Mouse (Mus musculus): ENCODE data around the gene H2al1f. TPM values are rescaled to one million over a fixed set of nuclear protein-coding genes. Genes with fewer than 3 reads are reported as not detected.

Gene H2al1f
- polyA plus RNA-seq, 1 experiment from 2014 or later = not detected

GRCm38 (mm10) chrX:11361261-11361660 lies 46.3 kb downstream of the H2al1f start:
- Histone ChIP-seq H3K4me3 (ENCODE audit: low read length) (no peak overlapping the region), H3K36me3 (ENCODE audit: control insufficient read depth, insufficient read depth, low read length) (no peaks in the 10 kb centered on the region), H3K9me3 (ENCODE audit: control insufficient read depth, low read length) (no peaks in the 10 kb centered on the region), H3K27ac (ENCODE audit: low read length) (no peak overlapping the region), H3K27me3 (replicated peaks; ENCODE audit: control insufficient read depth, insufficient read depth, low read length) (0 out of 2 replicates have a peak, but pooled peaks cover 3% of the 10 kb centered on the region), H3K4me2 (ENCODE audit: low read depth, low read length) (no peak overlapping the region), H3K4me1 (ENCODE audit: control insufficient read depth, insufficient read depth, low read length) (no peaks in the 10 kb centered on the region), H3K9ac (ENCODE audit: low read depth, low read length) (no peak overlapping the region)
- ATAC-seq = no peak
- 83% methylated on average over 2 of the region's 2 CpGs for WGBS

- Histone ChIP-seq H3K27me3 (replicated peaks; ENCODE audit: control insufficient read depth, insufficient read depth, low read length) (0 out of 2 replicates have a peak, but pooled peaks cover 3% of the 10 kb centered on the region), H3K4me1 (ENCODE audit: control insufficient read depth, insufficient read depth, low read length) (no peaks in the 10 kb centered on the region), H3K4me2 (ENCODE audit: low read depth, low read length) (no peak overlapping the region), H3K9ac (ENCODE audit: low read depth, low read length) (no peak overlapping the region), H3K9me3 (ENCODE audit: control insufficient read depth, low read length) (no peaks in the 10 kb centered on the region), H3K27ac (ENCODE audit: low read length) (no peak overlapping the region), H3K4me3 (ENCODE audit: low read length) (no peak overlapping the region), H3K36me3 (ENCODE audit: control insufficient read depth, insufficient read depth, low read length) (no peaks in the 10 kb centered on the region)
- no peak for ATAC-seq
- 72% methylated on average over 6 of the region's 6 CpGs for WGBS
These were observed 48.9 kb downstream of the H2al1f start for GRCm38 (mm10) chrX:11363890-11364289.

Other genes starting within 250 kb of the H2al1f start
- gene H2al1a, start 15.9 kb upstream of the H2al1f start, polyA plus RNA-seq (2015; fragmentation: Nextera tagmentation; extraction: Ambion mirVana) = not detected in 2 replicates
- not detected in 2 replicates for gene H2al1b, start 12.7 kb upstream of the H2al1f start, polyA plus RNA-seq (2015; fragmentation: Nextera tagmentation; extraction: Ambion mirVana)
- not detected in 2 replicates for gene H2al1c, start 9.5 kb upstream of the H2al1f start, polyA plus RNA-seq (2015; fragmentation: Nextera tagmentation; extraction: Ambion mirVana)
- not detected in 2 replicates for gene H2al1d, start 6.3 kb upstream of the H2al1f start, polyA plus RNA-seq (2015; fragmentation: Nextera tagmentation; extraction: Ambion mirVana)
- gene H2al1e, start 3.2 kb upstream of the H2al1f start, polyA plus RNA-seq (2015; fragmentation: Nextera tagmentation; extraction: Ambion mirVana) = not detected in 2 replicates
- not detected in 2 replicates for gene H2al1g, start 3.1 kb downstream of the H2al1f start, polyA plus RNA-seq (2015; fragmentation: Nextera tagmentation; extraction: Ambion mirVana)
- gene H2al1h, start 6.3 kb downstream of the H2al1f start, polyA plus RNA-seq (2015; fragmentation: Nextera tagmentation; extraction: Ambion mirVana) = not detected in 2 replicates
- not detected in 2 replicates for gene H2al1i, start 9.5 kb downstream of the H2al1f start, polyA plus RNA-seq (2015; fragmentation: Nextera tagmentation; extraction: Ambion mirVana)
- not detected in 2 replicates for gene H2al1j, start 12.7 kb downstream of the H2al1f start, polyA plus RNA-seq (2015; fragmentation: Nextera tagmentation; extraction: Ambion mirVana)

Data from intestine, embryonic 16.5 days (tissue).